In the genomic region with DNA sequence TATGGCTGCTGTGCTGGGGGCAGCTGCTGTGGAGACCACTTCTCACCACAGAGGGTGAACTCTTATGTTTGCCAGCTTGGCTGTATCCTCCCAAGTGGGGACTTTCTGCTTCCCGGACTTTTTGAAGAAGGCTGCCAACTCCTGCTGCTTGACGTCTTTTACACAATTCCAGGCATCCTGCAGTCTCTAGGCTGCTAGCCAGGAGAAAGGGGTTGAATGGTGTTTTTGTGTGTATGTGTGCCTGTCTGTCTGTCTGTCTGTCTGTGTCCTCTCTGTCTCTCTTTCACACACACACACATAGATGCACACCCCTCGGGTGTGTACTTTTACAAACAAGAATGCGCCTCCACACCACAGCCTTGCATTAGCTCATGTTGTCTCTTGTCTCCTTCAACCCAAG, we compare ENCODE assay signal across 12 mouse cellular contexts.
A peak's percentile ranks its signal among the peaks of the same experiment; 100 is the strongest.
DNase-seq lines count a peak whose midpoint lies in the region; ATAC-seq and TF ChIP-seq lines count a peak whose summit lies in the region.
"Had no signal": no experiment of that assay in that cellular context is flagged by ENCODE, and none has a peak within 500 bp of the region (broad histone marks: within the 10 kb centered on the region; RNA-seq: fewer than 3 reads in every experiment).

No protein-coding gene starts in this region.

- H3K9ac ChIP-seq in hindbrain, embryonic 16.5 days (ENCODE audit: low read depth, low read length), result no peak overlapping the region
- no peak overlapping the region for H3K9ac ChIP-seq in hindbrain, embryonic 12.5 days
- H3K9ac ChIP-seq: heart, embryonic 15.5 days had no signal

- H3K36me3 ChIP-seq in hindbrain, embryonic 16.5 days (ENCODE audit: control insufficient read depth, insufficient read depth, low read length), result no peaks in the 10 kb centered on the region
- H3K36me3 ChIP-seq in hindbrain, embryonic 12.5 days, result no peaks in the 10 kb centered on the region
- H3K36me3 ChIP-seq: heart, embryonic 15.5 days had no signal

- H3K9me3 ChIP-seq in hindbrain, embryonic 16.5 days (ENCODE audit: control insufficient read depth, low read length), result no peaks in the 10 kb centered on the region
- H3K9me3 ChIP-seq in hindbrain, embryonic 12.5 days (replicated peaks), result no peaks in the 10 kb centered on the region; the same call in 1 of the 2 replicates
- H3K9me3 ChIP-seq: heart, embryonic 15.5 days had no signal

- no peak for TF ChIP-seq CTCF in cerebellum, adult 2 months (IDR thresholded peaks at IDR 0.05; ENCODE audit: borderline replicate concordance, insufficient read depth, low read depth, low read length)

- peak; percentile 63; the same call in 1 of the 2 replicates for ATAC-seq in hindbrain, embryonic 16.5 days
- ATAC-seq in hindbrain, embryonic 12.5 days (ENCODE audit: low FRiP score), result no peak
- ATAC-seq in activated CD4-positive, CD25-positive, alpha-beta regulatory T cell, adult 4 months, result no peak
- ATAC-seq: intestine, postnatal 0 days had no signal

- no peak overlapping the region for H3K4me3 ChIP-seq in cerebellum, adult 2 months (replicated peaks; ENCODE audit: insufficient read depth, low read depth, low read length)
- no peak overlapping the region for H3K4me3 ChIP-seq in hindbrain, embryonic 16.5 days (ENCODE audit: low read length)
- H3K4me3 ChIP-seq in hindbrain, embryonic 12.5 days, result no peak overlapping the region
- H3K4me3 ChIP-seq: heart, embryonic 15.5 days had no signal

- no peak for TF ChIP-seq POLR2A in cerebellum, adult 2 months (IDR thresholded peaks at IDR 0.05; ENCODE audit: borderline replicate concordance, insufficient read depth, low read length)

- H3K27me3 ChIP-seq in cerebellum, adult 2 months (ENCODE audit: control insufficient read depth, insufficient read depth, low read length), result no peaks in the 10 kb centered on the region
- no peaks in the 10 kb centered on the region for H3K27me3 ChIP-seq in hindbrain, embryonic 16.5 days (replicated peaks; ENCODE audit: control insufficient read depth, insufficient read depth, low read length)
- H3K27me3 ChIP-seq in hindbrain, embryonic 12.5 days, result no peaks in the 10 kb centered on the region
- H3K27me3 ChIP-seq: heart, embryonic 15.5 days had no signal

- no peak overlapping the region for H3K27ac ChIP-seq in cerebellum, adult 2 months (ENCODE audit: insufficient read depth, low read length)
- no peak overlapping the region for H3K27ac ChIP-seq in hindbrain, embryonic 16.5 days (ENCODE audit: low read depth, low read length)
- H3K27ac ChIP-seq in hindbrain, embryonic 12.5 days, result no peak overlapping the region
- H3K27ac ChIP-seq: heart, embryonic 15.5 days had no signal

- DNase-seq in cerebellum, adult 2 months, result peak; percentile 26 to 43
- DNase-seq in cerebellum, adult 11-12 months, result no peak
- DNase-seq in right cerebral cortex, postnatal 10 days (ENCODE audit: low spot score in 2 of 2), result peak; percentile 65
- no peak for DNase-seq in right cerebral cortex, postnatal 25 days
- no peak for DNase-seq in neural tube, embryonic 10.5 days (ENCODE audit: extremely low spot score, low spot score)
- DNase-seq: B cell, adult 2 months; gastrocnemius, postnatal 14 days had no signal

- no peak overlapping the region for H3K4me2 ChIP-seq in hindbrain, embryonic 16.5 days (ENCODE audit: low read length)
- no peak overlapping the region for H3K4me2 ChIP-seq in hindbrain, embryonic 12.5 days (replicated peaks)
- H3K4me2 ChIP-seq: heart, embryonic 15.5 days had no signal

- no peaks in the 10 kb centered on the region for H3K4me1 ChIP-seq in cerebellum, adult 2 months (ENCODE audit: control insufficient read depth, insufficient read depth, low read length)
- peaks cover 2% of the 10 kb centered on the region; the same call in 1 of the 2 replicates for H3K4me1 ChIP-seq in hindbrain, embryonic 16.5 days (ENCODE audit: control insufficient read depth, insufficient read depth, low read depth, low read length)
- no peaks in the 10 kb centered on the region for H3K4me1 ChIP-seq in hindbrain, embryonic 12.5 days

- WGBS in cerebellum, adult 2 months, result 29% methylated on average over 4 of the region's 4 CpGs
- 30% methylated on average over 4 of the region's 4 CpGs for WGBS in hindbrain, embryonic 16.5 days
- WGBS in hindbrain, embryonic 12.5 days, result 53% methylated on average over 4 of the region's 4 CpGs

Comparison
In these comparisons a context has a peak if more than half of its experiments do, and no peak if none do; other contexts are left out.
1. DNase-seq: peak in cerebellum, adult 2 months (2 of 2) and right cerebral cortex, postnatal 10 days (2 of 2); none in cerebellum, adult 11-12 months (single experiment), right cerebral cortex, postnatal 25 days (single experiment) and neural tube, embryonic 10.5 days (single experiment).